Mouse (Mus musculus) midbrain, embryonic 10.5 days (tissue): Measurements from ENCODE around the gene Rars. TPM values are rescaled to one million over a fixed set of nuclear protein-coding genes. Genes with fewer than 3 reads are reported as not detected.
A peak's percentile ranks its signal among the peaks of the same experiment; 100 is the strongest.
"Not testable (repeated sequence)": the region's sequence is repeated elsewhere in the genome, so short reads cannot be mapped to it uniquely, and the experiment has no call there.

Experiments
- DNase-seq: peaks from one replicate; pipeline ENCODE4 v3.0.0-alpha.2; 2017; ENCODE audit warnings: low spot score
- H3K27ac ChIP-seq: fragments of 300-500 bp; sonication (generic); replicated peaks from 2 replicates; pipeline ENCODE4 v1.5.1; 2016; ENCODE audit warnings: mild to moderate bottlenecking
- H3K27me3 ChIP-seq: fragments of 300-500 bp; sonication (generic); 2 replicates; pipeline ENCODE4 v1.6.1; 2016; ENCODE audit warnings: low read depth, mild to moderate bottlenecking; ENCODE audit not compliant: poor library complexity, severe bottlenecking
- H3K36me3 ChIP-seq: fragments of 300-500 bp; sonication (generic); 2 replicates; pipeline ENCODE4 v1.6.1; 2016; ENCODE audit warnings: mild to moderate bottlenecking, moderate library complexity
- H3K4me1 ChIP-seq: fragments of 300-500 bp; sonication (generic); 2 replicates; pipeline ENCODE4 v1.6.1; 2016
- H3K4me3 ChIP-seq: fragments of 300-500 bp; sonication (generic); 2 replicates; pipeline ENCODE4 v1.5.1; 2016; ENCODE audit warnings: mild to moderate bottlenecking, moderate library complexity
- H3K9me3 ChIP-seq: fragments of 300-500 bp; sonication (generic); replicated peaks from 2 replicates; pipeline ENCODE4 v1.6.1; 2016; ENCODE audit warnings: mild to moderate bottlenecking
- WGBS: fragments of 180-500 bp; shearing (Covaris S2); methylation state at CpG from one replicate; pipeline ENCODE4 v1.1.7; 2016; 5-methylcytosine and 5-hydroxymethylcytosine counted together
- polyA plus RNA-seq: library from polyadenylated mRNA; unstranded; fragments of >200 nt; fragmentation: Nextera tagmentation; extraction: Ambion mirVana; gene quantifications from 2 replicates; pipeline ENCODE4 v1.2.1, GENCODE M21; 2016

Gene Rars
- polyA plus RNA-seq, 1 experiment from 2014 or later = 118 TPM

DNA sequence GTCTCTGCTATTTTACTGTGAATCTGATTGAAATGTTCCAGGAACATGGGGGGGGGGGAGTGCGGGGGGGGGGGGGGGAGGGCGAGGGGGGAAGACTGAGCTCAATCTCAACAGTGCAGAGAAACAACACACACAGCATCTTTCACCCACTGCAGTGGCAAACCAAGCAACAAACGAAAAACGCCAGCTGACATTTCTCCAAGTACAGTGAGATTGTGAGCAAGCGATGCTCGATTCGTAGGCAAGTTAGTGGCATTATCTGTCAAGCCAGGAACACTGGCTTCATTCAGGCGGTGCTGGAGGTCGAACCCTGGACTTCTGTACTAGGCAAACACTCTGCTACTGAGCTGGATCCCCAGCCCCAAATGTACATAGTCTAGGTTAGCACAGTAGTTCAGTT, 21.3 kb upstream of the Rars start:
- Histone ChIP-seq H3K27me3 (no peaks in the 10 kb centered on the region), H3K27ac (peak overlapping the region; percentile 90), H3K9me3 (peaks cover 4% of the 10 kb centered on the region; the same call in 1 of the 2 replicates), H3K36me3 (peaks cover 68% of the 10 kb centered on the region), H3K4me1 (peaks cover 45% of the 10 kb centered on the region), H3K4me3 (no peak overlapping the region)
- 67% methylated on average over 9 of the region's 9 CpGs for WGBS
- DNase-seq = no peak

DNA sequence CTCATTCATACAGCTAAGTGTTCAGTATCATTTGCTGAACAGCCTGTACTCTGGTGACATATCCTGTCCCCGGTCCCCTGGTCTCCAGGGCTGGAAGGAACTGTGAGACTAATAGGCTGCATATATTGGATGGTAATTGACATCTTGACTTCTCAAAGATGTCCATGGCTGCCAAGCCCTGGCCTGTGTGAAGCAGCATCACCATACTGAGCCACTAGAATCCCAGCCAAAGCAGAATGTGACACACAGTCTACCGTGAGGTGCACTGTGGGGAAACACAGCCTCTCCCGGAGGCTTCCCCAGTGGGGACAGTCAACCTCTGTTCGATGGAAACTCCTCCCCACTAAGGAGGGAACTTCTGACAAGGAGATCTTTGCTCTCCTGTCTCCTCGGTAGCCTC, 20.6 kb upstream of the Rars start:
- H3K4me1 ChIP-seq = peaks cover 40% of the 10 kb centered on the region
- H3K36me3 ChIP-seq = peaks cover 67% of the 10 kb centered on the region
- peak overlapping the region; percentile 90 for H3K27ac ChIP-seq
- DNase-seq = no peak
- 87% methylated on average over 5 of the region's 5 CpGs for WGBS
- H3K9me3 ChIP-seq = peaks cover 4% of the 10 kb centered on the region; the same call in 1 of the 2 replicates
- no peaks in the 10 kb centered on the region for H3K27me3 ChIP-seq
- no peak overlapping the region for H3K4me3 ChIP-seq

DNA sequence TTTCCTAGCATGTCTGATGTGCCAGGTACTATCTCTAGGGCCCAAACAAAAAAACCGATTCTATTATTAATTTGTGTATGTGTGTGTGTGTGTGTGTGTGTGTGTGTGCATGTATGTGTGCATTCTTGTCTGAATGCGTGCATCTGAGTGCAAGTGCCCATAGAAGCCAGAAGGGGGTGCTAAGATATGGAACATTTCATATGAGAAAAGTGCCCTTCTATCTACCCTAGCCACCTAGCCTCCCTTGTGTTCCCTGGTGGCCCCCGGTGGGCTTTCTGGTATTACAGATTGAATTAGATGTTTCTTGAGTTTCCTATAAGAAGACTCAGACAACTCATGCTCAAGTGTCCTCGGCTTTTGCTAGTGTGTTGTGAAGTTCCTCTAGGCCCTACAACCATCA, 19.3 kb upstream of the Rars start:
- Histone ChIP-seq H3K4me3 (no peak overlapping the region), H3K27ac (no peak overlapping the region), H3K36me3 (peaks cover 65% of the 10 kb centered on the region), H3K4me1 (peaks cover 37% of the 10 kb centered on the region), H3K9me3 (peaks cover 4% of the 10 kb centered on the region; the same call in 1 of the 2 replicates), H3K27me3 (no peaks in the 10 kb centered on the region)
- 92% methylated on average over 4 of the region's 4 CpGs for WGBS
- DNase-seq = no peak

DNA sequence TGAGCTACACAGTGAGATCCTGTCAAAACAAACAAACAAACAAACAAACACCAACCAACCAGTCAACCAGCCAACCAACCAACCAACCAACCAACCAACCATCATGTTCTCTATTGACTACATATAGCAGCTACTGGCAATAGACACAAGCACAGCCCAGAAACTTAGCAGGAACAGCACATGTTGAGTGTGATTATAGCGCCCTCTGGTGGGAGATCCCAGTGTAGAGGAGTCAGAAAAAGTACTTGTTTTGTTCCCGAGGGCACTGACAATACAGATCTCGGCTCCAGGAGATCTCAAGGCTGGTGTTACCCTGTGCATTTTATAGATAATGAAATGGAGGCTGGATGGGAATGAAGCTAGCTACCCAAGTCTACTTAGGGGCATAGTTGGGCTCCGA, 18.4 kb upstream of the Rars start:
- peak; percentile 53 for DNase-seq
- Histone ChIP-seq H3K36me3 (peaks cover 66% of the 10 kb centered on the region), H3K27ac (0 out of 2 replicates have a peak overlapping the region, but pooled peaks have one; percentile 46), H3K4me1 (peaks cover 32% of the 10 kb centered on the region), H3K9me3 (peaks cover 4% of the 10 kb centered on the region; the same call in 1 of the 2 replicates), H3K27me3 (no peaks in the 10 kb centered on the region), H3K4me3 (no peak overlapping the region)
- WGBS = 58% methylated on average over 4 of the region's 4 CpGs

DNA sequence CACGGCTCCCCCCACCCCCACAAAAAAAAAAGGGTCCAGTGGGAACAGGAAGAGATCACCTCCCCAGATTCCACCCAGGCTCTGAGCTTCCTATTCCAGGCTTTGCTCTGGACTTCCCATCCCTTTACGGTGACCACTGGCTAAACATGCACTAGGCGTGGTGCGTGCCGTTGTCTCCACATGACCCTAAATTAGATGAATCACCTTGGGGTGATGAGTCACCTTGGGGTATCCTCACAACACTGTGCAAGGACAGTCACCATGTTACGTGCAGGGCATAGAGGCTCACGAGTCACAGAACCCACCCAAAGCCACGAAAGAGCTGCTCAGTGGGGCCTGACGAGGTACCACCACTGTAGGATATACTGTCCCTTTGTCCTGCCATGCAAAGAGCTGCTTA, 10.0 kb upstream of the Rars start:
- peaks cover 75% of the 10 kb centered on the region for H3K36me3 ChIP-seq
- H3K27me3 ChIP-seq = no peaks in the 10 kb centered on the region
- H3K27ac ChIP-seq = peak overlapping the region; percentile 28; the same call in 1 of the 2 replicates
- no peak overlapping the region for H3K4me3 ChIP-seq
- H3K4me1 ChIP-seq = peaks cover 6% of the 10 kb centered on the region; the same call in 1 of the 2 replicates
- H3K9me3 ChIP-seq = no peaks in the 10 kb centered on the region
- WGBS = 89% methylated on average over 9 of the region's 9 CpGs
- DNase-seq = no peak

DNA sequence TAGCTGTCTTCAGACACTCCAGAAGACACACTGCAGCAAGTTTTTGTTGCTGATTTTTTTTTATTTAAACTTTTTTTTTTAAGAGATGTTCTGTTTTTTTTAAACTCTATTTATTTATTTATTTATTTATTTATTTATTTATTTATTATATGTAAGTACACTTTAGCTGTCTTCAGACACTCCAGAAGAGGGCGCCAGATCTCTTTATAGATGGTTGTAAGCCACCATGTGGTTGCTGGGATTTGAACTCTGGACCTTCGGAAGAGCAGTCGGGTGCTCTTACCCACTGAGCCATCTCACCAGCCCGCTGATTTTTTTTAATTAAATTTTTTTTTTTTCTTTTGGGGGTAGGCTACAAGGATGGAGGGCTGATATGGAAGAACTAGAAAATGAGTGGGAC, 8.3 kb upstream of the Rars start:
- H3K9me3 ChIP-seq, DNase-seq, H3K27me3 ChIP-seq, H3K4me3 ChIP-seq, H3K27ac ChIP-seq: not testable (repeated sequence)
- Histone ChIP-seq H3K36me3 (peaks cover 63% of the 10 kb centered on the region), H3K4me1 (peaks cover 18% of the 10 kb centered on the region)
- 82% methylated on average over 4 of the region's 4 CpGs for WGBS

DNA sequence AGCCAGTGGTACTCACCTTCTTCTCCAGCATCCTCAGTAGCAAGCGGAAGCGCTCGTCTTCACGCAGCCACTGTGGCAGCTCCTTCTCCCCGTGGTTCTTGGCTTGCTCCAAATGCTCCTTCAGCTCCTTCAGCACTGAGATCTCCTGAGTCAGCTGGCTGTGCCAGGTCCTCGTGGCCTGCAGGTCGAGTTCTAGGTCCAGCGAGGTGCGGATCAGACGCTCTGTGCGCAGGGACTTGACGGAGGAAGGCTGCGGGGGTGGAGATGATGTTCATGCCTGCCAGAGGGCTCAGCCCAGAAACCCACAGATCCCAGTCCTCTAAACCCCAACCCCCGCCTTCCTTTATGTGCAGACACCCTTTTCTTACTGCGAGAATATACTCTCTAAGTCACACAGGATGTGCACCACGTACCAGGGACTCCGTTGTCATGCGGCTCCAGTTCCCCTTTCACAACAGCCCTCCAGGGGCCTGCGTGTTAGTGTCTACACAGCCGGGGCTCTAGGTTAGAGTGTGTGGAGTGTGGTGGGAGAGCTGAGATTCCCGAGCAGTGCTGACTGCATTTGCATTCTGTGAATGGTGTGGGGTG, 7.5 kb upstream of the Rars start:
- Histone ChIP-seq H3K27ac (peak overlapping the region; percentile 46), H3K4me3 (no peak overlapping the region), H3K36me3 (peaks cover 64% of the 10 kb centered on the region), H3K4me1 (peaks cover 19% of the 10 kb centered on the region), H3K9me3 (no peaks in the 10 kb centered on the region), H3K27me3 (no peaks in the 10 kb centered on the region)
- WGBS = 91% methylated on average over 21 of the region's 21 CpGs
- DNase-seq = no peak

DNA sequence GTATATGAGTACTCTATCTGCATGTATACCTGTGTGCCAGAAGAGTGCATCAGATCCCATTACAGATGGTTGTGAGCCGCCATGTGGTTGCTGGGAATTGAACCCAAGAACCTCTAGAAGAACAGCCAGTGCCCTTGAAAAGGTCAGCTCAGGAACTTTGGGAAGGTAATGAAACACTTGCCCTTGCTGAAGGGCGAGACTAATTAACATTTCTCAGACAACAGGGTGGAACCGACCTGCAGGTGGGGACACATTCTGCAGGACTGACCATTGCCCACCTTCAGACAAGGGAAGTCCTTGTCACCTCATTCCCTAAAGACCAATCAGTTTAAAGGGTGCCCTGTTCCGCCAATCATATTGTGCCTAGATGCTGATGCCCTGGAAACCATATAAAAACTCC, 6.5 kb upstream of the Rars start:
- not testable (repeated sequence) for H3K4me3 ChIP-seq, H3K9me3 ChIP-seq, H3K27ac ChIP-seq, H3K27me3 ChIP-seq, DNase-seq
- Histone ChIP-seq H3K4me1 (peaks cover 25% of the 10 kb centered on the region), H3K36me3 (peaks cover 55% of the 10 kb centered on the region)
- 95% methylated on average over 4 of the region's 4 CpGs for WGBS

DNA sequence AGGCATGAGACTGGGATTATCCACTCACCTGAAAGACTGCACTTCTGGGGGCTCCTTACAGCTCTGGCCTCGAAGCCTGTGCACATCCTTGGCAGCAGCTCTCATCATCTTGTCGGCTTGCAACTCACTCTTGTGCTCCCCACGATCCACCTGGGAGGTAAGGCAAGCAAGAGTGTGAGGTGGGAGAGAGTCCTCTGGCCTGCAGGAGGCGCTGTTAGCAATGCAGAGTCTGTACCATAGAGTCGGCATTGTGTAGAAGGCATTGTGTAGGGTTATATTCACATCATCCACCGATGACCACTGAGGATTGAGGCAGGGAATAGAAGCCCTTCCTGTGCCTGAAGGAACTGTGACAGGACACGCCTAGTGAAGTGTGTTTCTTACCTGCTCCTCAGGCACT, 6.0 kb upstream of the Rars start:
- H3K27me3 ChIP-seq = no peaks in the 10 kb centered on the region
- peaks cover 55% of the 10 kb centered on the region for H3K36me3 ChIP-seq
- no peak for DNase-seq
- no peaks in the 10 kb centered on the region for H3K9me3 ChIP-seq
- 0 out of 2 replicates have a peak overlapping the region, but pooled peaks have one; percentile 42 for H3K27ac ChIP-seq
- WGBS = 85% methylated on average over 7 of the region's 7 CpGs
- H3K4me3 ChIP-seq = no peak overlapping the region
- H3K4me1 ChIP-seq = peaks cover 25% of the 10 kb centered on the region

DNA sequence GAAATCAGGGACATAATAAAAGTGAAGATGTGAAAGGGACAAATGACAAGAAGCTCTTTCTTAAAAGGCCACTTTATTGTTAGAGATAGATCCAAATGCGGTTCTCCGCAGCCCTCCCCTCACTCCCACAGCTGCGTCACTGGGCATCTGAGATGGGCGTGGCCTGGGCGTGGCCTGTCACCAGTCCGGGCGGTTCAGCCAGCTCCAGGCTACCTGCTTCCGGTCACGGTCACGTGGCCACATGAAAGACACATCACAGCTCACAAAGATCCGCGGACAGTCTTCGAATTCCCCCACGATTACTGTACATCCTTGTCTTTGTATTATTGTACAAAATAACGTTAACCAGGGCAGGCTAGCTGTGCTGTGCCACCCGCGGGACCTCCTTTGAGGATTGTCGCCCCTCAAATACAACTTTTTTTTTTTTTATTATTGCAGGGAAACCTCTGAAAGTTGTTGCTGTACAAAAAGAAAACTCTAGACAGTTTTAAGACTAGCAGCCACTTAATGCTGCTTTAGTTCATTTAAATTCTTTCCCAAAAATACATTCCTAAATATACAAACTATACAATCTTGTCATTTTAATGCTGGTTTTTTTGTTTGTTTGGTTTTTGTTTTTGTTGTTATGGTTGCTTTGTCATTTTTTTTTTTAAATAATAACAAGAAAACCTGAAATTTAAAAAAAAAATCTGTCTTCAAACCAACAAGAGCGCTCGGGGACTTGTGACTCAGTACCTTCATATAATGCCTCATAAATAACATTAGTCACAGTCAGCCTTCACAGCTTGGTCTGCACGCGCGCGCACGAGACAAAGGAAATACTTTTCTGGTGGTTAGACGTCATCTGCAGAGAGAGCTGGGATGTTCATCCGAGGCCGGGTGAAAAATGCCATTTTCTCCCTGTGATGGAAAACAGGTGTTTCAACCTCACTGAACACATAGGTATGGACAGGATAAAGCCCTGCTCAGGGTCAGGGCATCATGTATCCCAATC, 4.3 kb upstream of the Rars start:
- peak; percentile 92 for DNase-seq
- peak overlapping the region; percentile 79 for H3K27ac ChIP-seq
- no peaks in the 10 kb centered on the region for H3K27me3 ChIP-seq
- H3K4me1 ChIP-seq = peaks cover 27% of the 10 kb centered on the region
- H3K9me3 ChIP-seq = no peaks in the 10 kb centered on the region
- H3K4me3 ChIP-seq = peak overlapping the region; percentile 50
- WGBS = 36% methylated on average over 28 of the region's 28 CpGs
- H3K36me3 ChIP-seq = peaks cover 46% of the 10 kb centered on the region

DNA sequence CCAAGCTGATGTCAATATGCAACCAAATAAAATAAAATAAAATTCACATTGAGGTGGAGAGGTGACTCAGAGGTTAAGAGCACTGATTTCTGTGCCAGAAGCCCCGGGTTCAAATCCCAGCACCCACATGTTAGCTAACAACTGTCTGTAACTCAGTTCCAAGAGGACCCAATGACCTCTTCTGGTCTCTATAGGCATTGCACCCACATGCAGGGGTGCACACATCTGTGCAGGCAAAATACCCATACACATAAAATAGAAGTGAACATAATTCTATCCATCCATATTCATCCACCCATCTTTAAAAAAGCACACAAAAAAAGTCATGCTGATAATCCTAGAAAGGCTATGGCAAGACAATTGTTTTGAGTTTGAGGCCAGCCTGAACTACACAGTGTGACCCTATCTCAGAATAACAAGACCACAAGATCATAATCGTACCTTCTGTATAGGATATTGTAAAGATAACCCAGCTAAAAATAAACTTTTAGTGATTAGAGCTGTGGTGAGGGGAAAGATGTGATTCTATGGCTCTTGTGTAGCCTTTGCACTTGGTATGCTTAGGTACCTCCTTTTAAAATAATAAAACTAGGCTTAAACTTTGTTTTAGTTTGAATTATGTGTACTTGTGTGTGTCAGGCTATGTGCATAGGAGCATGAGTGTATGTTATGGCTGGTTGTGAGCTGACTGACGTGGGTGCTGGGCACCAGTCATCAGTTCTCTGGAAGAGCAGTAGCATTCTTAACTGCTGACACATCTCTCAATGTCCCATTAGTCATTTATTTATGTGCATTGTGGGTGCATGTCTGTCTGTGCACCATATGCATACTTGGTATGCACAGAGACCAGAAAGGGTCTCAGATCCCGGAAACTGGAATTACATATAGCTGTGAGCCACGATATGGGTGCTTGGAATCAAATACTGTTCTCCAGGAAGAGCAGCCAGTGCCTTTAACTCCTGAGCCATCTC, 3.1 kb upstream of the Rars start:
- peaks cover 41% of the 10 kb centered on the region for H3K36me3 ChIP-seq
- WGBS = 90% methylated on average over 5 of the region's 5 CpGs

DNA sequence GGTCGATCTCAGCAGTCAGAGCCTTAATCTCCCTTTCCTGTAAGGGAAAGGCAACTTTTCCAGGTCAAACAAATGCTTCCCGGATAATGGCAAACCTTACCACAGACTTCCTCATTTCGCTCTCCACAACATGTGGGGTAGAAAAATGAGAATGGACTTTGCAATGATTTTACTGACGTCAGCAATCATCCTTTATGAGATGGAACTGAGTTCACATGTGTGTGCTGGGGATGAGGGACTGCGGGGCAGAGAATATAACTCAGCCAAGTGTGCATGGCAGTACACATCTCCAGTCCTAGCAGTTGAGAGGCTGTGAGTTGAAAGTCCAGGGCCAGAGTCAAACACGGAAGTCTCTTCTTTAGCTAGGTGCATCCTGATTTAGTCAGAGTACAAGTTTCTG, 1.0 kb downstream of the Rars start:
- Histone ChIP-seq H3K4me3 (peak overlapping the region; percentile 85), H3K4me1 (peaks cover 23% of the 10 kb centered on the region), H3K27ac (no peak overlapping the region), H3K27me3 (no peaks in the 10 kb centered on the region), H3K9me3 (no peaks in the 10 kb centered on the region), H3K36me3 (peaks cover 52% of the 10 kb centered on the region)
- DNase-seq = no peak
- 88% methylated on average over 6 of the region's 6 CpGs for WGBS

More for the DNA sequence above, 3.1 kb upstream of the Rars start:
- H3K4me3 ChIP-seq = no peak overlapping the region
- no peaks in the 10 kb centered on the region for H3K27me3 ChIP-seq
- DNase-seq = no peak
- peaks cover 37% of the 10 kb centered on the region for H3K4me1 ChIP-seq
- no peaks in the 10 kb centered on the region for H3K9me3 ChIP-seq
- peak overlapping the region; percentile 79 for H3K27ac ChIP-seq
